Mouse (Mus musculus): ENCODE results near the gene Hsf2bp.

Gene Hsf2bp

DNA sequence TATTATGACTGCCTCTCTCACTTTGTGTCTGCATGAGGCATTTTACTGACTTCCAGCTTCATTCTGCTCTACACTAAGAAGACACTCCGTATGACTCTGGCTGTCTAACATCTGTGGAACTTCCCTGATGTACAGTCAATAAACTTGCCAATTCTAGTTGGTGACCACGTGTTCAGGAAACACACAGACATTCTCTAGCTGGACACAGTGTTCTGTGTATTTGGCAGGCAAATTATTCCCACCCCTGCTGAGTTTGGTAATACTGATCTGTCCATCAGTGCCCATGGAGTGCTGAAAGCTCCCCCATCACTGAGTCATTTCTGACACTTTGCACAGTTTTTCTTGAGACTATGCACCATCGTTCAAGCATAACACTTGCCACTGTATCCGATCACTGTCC, 56.3 kb downstream of the Hsf2bp start:
- no peak for DNase-seq

DNA sequence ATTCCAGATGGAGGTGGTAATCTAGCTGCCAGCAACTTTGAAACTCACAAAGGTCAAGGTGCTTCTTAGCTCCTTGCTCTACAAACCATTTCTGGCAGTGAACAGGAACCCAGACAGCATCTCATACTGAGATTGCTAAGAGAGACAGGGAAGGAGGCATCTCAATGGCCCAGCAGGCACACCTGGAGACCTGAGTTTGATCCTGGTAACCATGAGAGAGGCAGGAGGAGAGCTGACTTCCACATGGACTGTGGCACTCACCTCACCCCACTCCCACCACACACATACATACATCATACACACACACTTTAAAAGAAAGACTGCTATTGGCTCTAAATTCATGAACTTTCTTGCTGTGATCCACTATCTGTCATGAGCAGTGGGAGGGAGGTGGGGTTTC, 59.0 kb downstream of the Hsf2bp start:
- no peak for DNase-seq

DNA sequence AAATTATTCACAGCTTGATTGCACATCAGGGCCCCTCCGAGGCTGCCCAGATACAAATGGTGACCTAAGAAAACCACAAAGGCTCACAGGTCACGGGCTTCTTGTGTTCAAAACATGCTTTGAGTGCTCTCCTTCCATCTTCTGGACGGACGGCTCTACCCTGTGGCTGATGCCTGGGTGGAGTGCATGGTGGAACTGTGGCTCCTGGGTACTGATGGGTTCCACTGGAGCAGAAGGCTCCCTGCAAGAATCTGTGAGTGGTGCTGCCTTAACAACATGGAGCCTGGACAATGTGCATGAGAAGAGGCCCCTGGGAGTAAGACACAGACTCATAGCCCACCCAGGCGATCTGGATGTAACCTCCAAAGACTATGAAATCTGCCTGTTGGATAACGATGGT, 59.6 kb downstream of the Hsf2bp start:
- no peak for DNase-seq

DNA sequence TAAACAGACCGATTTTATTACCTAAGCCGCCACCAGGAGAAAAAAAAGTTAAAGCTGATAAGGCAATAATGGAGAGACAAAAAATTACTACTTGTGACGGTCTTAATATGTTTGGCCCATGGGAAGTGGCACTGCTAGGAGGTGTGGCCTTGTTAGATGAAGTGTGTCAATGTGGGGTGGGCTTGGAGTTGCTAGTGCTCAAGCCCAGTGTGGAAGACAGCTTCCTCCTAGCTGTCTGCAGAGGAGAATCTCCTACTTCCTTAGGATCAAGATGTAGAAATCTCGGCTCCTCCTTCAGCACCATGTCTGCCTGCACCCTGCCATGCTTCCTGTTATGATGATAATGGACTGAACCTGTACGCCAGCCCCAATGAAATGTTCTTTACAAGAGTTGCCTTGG, 61.5 kb downstream of the Hsf2bp start:
- DNase-seq = no peak

DNA sequence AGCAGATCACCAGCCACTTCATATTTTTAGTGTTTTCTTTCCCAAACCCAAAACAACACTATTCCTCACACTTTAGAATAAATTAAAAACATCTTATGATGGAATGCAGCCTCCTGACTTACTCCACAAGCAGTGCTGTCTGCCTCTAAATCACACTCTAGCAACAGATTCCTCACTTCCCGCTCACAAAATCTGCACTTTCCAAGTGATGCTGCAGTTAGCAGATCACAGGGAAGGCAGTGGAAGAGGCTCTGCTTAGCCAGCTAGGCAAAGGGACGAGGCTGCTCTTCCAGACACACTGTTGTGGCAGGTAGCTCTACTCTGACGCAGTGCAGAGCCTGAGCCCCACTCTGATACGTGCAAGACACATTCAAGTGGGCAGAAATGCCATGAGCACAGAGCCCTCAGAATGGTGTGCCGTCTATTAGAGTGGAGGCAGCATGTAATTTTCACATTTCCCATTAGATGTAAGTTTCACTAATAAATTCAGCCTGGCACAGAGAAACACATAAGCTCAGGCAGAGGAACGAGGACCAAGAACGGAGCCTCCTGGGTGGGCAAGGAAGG, 62.4 kb downstream of the Hsf2bp start:
- DNase-seq = no peak

DNA sequence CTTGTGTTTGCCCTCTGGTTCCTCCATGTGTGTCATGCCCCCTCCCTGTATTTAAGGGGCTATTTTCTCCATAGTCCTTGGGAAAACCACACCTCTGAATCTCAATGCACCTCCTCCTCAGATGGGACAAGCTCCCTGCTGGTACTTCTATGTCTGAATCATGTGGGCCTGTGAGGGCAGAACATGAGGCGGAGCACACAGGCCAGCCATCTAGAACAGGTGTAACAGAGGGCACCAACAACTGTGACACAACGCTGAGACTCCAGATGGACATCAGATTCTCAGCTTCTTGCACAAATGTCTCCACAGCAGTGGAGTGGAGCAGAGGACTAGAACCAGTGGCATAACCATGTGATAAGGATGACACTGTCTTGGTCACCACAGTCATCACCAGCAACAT, 65.3 kb downstream of the Hsf2bp start:
- DNase-seq = no peak

DNA sequence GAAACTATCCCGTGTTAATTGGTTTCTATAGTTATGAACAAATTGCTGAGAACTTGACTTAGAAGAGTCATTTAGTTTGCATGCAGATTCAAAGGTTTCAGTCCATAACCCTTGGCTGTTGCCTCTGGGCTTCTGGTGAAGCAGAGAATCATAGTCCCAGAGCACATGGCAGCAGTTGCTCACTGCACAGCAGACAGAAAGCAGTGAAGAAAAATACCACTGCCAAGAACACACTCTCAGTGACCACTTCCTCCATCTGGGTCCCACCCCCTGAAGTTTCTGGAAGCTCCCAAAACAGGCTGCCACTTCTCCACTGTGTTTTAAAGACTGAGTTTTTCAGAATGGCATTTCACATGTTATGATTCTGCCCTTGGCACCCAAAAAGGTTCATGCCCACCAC, 67.3 kb downstream of the Hsf2bp start:
- DNase-seq = no peak

DNA sequence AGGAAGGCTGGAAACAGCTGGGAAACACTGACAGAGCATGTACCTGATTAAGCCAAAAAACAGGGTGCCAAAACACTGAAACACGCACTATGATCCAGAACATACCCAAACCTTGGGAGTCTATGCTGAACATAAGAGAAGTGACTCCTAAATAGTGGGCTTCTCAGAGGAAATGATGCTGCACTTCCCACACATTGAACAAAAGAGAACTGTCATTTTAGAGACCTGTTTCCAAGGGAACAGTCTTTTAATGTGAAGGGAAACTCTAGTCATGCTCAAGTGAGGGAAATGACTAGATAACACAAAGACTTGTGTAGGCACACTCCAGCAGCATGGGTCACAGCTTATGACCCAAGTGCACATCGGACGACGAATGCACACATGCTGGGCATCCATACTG, 68.8 kb downstream of the Hsf2bp start:
- DNase-seq = no peak

DNA sequence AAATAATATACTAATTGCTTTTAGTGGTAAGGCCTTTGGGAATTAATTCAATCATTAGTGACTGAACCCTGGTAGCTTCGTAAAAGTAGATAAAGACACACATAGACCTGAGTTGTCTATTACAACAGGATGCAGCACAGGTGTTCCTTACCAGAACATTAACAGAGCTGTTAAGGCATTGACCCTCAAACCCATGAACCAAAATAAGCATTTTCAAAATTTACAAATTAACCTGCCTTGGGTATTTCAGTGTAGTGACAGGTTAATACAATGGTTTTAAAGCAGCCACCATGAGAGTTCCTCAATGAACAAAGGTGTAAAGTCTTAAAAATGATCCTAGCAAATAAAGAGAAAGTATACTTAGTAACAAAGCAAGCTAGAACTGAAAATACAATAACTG, 69.6 kb downstream of the Hsf2bp start:
- no peak for DNase-seq

DNA sequence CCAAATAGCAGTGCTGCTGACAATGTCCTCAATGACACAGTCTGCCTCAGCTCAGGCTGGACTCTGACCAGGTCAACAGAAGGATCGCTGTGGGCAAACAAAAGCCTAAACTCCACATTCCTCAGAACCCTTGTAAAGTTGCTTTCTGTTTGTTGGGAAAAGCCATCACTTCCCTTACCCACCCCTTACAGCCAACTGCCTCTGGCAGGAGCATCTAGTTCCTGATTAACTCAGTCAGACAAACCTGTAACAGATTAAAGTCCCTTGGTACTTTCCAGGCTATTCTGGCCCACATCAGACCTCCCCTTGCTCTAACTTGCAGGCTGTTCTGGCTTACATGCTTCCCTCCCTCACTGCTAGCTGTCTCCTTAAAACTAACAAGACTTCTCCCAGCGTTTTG, 70.5 kb downstream of the Hsf2bp start:
- DNase-seq = peak; percentile 30

DNA sequence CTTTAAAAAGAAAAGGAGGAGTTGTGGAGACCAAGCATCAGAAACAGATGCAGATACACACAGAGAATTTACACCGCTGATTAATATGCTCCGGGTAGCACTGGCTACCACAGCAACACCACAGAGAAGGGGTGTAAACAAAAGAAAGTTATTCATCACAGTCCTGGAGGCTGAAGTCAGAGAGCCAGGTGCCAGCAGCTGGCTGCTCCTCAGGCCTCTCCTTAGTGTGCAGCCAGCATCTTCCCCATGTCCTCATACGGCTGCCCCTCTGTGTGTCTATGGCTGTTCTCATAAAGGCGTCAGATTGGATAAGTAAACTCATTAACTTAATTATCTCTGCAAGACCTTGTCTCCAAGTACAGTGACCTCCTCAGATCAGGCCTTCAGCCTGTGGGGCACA, 73.2 kb downstream of the Hsf2bp start:
- DNase-seq = no peak

DNA sequence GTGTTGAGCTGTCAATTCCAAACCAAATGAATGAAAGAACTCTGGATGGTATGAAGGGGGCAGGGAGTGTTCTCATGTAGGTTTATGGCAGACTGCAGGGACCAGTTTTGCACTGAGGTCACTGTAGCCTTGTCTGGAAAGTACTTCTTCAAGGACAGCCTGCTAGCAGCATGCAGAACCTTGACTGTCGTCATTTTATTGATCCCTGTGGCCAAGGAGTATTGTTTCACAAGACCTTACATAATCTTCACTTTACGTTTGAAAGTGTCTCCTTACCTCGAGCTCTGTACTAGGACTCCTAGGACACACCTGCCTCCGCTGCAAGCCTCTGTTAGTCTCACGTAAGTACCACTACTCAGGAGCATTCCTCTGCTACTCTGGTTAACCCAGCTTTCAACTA, 73.9 kb downstream of the Hsf2bp start:
- no peak for DNase-seq

DNA sequence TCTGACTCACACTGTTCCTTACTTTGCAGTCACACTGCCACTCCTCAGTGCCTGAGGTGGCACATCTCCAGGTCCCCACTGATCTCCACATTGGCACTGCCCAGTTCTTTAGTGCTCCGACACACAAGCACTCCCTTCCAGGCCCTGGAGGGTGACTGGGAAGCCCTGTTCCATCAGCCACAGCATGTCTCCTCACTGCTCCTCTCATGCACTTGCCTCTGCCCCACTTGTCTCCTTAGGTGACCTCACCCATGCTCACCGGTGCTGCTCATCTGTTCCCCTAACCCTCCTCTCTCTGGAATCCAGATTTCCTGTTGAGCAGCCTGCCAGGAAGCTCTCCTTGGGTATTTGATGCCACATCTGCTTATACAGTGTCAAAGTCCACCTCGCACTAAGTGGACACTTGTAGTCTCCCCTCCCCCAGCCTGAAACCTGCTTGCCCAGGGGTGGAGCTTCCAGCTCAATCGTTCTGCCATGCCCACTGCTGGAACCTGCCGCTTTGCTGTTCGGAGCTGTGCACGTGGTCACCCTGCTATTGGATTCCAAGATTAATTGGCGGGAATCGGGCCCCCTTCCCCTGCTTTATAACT, 81.5 kb downstream of the Hsf2bp start:
- DNase-seq = no peak

DNA sequence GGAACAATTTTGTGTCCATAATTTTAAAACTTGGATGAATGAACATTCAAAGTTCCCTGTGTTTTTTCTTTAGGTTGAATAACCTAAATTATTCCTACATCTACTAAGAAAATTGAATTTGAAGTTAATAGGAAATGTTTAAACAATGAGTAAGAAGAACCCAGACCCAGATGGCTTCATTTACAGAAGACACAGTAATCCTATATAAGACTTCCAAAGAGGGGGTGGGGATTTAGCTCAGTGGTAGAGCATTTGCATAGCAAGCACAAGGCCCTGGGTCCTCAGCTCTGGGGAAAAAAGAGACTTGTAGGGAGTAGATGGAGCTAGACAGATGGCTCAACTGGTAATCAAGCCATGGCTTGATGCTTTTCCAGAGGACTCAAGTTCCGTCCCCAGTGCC, 87.1 kb downstream of the Hsf2bp start:
- DNase-seq = no peak

DNA sequence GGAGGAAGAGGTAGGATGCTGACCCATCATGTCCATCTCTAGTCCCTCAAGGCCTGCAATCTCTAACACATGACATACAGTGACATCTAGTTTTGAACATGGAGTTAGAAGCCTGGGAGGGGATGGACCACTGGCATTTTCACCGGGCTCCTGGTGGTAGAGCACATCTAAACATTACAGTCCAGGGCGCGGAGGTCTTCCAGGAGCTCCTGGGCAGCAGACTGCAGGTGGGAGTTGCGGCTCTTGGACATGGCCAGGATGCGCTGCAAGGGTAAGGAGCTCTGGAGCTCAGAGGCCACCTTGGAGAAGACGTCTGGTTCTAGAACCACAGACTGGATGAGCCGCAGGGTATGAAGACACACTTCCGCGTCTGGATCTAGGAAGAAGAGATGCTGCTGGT, 89.7 kb downstream of the Hsf2bp start:
- DNase-seq = no peak

DNA sequence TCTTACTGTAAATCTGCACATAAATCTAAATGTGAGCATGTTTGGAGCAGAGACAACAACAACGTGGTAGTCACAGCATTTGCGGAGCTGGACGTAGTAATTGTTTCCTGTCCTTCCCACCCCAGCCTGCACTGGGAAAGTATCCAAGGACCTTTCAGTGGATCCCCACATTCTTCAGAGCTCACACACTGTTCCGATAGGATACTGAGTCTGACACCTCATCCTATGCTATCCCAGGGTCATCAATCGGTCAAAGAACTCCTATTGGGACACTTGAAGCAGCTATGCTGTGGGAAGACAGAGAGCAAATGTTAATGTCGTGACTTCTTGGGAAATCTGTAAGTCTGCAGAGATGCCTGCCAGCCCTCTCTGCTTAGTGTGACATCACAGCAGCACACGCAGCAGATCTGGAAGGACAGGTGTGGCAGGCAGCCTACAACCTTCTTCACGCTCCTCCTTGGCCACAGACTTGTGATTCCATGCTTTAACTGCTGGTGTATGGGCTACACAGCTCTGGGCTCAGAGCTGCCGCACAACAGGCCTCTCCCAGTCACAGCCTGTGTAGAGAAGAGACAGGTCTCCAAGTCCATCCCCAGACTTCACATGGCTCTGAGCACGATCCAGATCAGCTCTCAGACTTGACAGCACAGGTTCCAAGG, 92.1 kb downstream of the Hsf2bp start:
- DNase-seq = no peak

DNA sequence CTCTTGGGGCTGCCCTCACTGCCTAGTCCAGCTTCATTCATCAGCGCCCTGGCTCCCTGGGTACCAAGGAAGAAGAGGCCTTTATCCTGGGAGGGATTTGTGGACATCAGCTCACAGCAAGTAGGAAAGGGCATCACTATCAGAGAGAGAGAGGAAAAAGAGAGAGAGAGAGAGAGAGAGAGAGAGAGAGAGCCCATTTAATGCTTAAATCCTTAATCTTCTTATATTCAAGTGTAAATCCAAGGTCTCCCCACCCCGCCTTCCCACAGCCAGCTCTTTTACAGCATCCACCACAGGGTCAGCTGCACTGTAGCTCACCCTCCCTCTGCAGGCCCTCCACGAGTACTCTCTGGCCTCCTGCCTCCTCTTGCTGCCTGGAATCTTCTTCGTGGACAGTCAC, 94.5 kb downstream of the Hsf2bp start:
- DNase-seq = no peak

DNA sequence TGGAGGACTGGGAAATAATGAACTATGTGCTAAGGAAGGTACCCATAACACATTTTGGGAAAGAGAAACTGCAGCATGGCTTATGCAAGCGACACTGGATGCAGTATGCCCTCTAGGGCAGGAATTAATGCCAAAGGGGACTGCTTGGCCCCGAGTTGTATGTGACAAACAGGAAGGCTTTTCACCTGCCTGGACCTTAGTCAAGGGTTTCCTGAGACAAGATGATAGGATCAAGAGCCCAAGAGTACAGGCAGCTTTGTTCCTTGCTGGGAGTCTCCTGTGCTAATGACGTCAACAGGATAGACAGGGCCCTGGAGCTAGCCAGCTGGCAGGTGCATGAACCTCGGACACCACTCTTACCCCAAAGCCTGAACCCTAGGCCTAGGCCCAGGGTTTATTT, 95.5 kb downstream of the Hsf2bp start:
- no peak for DNase-seq

DNA sequence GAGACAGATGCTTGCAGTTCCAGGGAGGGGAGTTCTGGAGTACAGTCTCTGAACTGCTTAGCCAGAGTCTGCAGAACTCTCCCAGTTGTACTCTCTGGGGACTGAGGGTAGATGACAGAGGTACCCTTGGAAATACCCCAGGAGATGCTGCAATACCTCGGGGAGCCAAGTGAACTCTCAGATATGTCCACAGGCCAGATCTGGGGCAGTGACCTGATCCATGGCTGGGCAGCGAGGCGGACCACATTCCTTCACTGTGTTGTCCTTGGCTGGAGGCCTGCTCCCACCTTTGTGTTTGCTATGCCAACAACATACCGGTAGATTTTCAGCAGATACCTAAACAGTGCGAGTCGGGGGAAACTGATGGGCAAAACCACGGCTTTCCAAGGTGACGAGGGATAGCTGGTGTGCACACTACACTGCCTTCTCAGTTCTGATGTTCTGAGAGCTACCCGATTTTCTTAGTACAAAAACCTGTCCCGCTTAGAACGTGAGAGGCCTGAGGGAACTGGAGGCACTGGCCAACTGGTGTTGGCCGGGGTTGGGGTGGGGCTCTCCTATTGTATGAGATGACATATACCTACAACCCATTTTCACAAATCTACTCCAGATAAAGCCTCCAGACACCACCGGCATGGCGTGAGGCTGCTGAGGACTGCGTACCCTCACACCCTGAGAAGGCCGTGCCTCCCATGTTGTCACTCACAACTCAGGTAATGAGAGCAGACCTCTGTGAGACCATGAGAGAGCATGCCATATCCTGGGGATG, 96.7 kb downstream of the Hsf2bp start:
- DNase-seq = no peak

DNA sequence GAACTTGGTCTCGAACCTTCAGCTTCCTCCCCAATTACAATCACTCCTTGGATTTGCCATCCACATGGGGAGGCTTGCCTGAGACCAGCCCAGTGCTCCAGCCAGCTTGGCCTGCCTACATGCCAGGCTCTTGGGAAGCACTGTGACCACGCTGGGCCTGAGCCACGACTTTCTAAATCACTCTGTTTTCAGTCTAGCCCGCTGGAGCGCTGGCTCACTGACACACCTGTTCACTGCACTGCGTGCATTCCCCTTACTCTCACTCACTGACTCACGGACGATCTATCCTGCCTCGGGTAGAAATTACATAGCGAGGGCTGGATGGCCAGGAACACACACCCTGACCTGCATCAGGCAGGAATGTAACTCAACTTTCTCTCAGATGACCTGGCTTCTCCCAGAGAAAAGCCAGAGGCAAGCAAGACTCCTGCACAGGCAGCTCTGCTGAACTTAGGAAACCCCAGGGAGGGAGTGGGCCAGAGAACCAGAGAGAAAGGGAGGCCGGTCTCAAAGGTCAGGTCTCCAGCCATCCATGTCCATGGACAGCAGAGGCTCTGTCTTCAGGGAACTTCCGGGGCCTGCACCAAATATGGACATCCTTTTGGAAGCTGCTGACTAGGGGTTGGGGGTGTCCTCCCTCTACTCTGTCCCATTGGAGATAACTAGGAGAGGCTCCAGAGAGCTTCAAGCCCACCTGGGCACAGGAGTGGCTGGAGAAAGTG, 97.4 kb downstream of the Hsf2bp start:
- DNase-seq = no peak

DNA sequence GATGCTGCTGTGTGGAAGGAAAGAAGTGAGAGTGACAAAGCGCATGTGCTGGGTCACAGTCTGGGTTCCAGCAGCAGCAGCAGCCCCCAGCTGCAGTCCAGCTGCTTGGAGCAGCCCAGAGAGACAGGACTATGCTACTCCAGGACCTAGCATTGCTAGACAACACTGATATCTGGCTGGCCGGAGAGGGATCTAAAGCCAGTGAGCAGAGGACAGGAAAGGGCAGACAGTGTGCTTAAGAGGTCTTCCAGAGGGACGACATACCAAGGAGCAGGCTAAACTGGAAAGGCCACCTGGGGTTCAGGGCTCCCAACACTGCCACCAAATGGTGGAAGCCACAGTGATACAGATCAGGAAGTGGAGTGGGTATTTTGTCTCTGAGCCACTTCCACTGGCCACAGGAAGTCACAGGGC, 99.0 kb downstream of the Hsf2bp start:
- no peak for DNase-seq

DNA sequence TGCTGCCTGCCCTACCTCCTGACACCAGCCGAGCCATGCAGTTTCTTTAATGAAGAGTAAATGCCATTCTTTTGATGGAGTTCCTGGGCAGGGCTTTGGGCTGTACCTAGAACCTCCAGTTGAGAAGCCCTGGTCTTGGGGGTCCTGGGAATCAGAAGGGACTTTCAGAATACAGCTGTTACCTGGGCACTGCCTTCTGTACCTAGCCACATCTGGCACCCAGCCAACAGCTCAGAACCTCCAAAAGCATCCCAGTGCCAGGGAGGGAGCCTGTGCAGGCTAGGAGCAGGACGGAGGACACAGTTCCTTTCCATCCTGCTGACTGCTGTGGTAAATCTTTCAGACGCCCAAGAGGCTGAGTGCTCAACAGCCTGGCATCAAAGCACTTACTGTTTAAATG, 100.3 kb downstream of the Hsf2bp start:
- DNase-seq = no peak

DNA sequence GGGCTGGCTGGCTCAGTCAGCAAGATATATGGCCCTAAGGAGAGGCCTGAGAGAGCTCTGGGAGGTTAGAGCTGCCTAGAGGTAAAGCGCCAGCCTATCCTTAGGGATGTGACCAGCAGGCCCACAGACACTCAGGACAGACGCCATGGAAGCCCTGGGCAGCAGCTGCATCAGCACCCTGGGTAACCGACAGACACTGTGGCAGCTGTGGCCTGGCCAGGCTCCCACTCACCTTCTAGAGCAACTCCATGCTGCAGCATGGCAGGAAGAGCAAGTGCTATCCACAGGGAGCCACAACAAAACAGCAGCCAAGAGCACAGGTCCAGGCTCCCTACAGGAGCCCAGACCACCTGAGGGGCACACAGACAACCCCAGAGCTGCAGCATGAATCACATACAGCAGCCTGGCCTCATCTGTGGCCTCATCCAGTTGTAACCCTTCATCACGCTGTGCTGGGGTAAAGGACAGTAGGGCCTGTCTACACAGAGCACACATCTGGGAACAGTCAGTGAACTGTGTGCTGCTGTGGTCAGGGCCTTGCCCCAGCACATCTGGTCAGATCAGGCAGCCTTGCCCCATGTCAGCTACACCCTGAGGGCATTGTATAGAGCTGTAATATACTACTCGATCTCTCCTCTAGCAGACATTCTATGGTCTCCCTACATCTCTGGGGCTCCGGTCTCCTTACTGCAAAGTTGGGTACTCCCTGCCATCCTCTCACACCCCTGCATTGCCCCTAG, 100.9 kb downstream of the Hsf2bp start:
- no peak for DNase-seq
